Comparison of ENCODE assay signal across 7 mouse cellular contexts in genomic region chr10:82589673-82590072, GRCm38 (mm10). TPM values are rescaled to one million over a fixed set of nuclear protein-coding genes. Genes with fewer than 3 reads are reported as not detected.
DNase-seq lines count a peak whose midpoint lies in the region; TF ChIP-seq lines count a peak whose summit lies in the region.
"Not testable (repeated sequence)": the region's sequence is repeated elsewhere in the genome, so short reads cannot be mapped to it uniquely, and the experiment has no call there.

No protein-coding gene starts in this region.

- not testable (repeated sequence) for H3K36me3 ChIP-seq in ES-Bruce4 (ENCODE audit: control insufficient read depth, insufficient read depth, low read length, poor library complexity, severe bottlenecking); MEL (ENCODE audit: control insufficient read depth in 1 of 2, insufficient read depth in 2 of 2, low read length in 2 of 2); thymus, adult 2 months (ENCODE audit: control insufficient read depth, insufficient read depth, low read length)

- TF ChIP-seq POLR2A in ES-Bruce4 (IDR thresholded peaks at IDR 0.05; ENCODE audit: insufficient read depth, low read length); MEL (IDR thresholded peaks at IDR 0.05; ENCODE audit: control insufficient read depth in 1 of 2, insufficient read depth in 1 of 2, low read depth in 1 of 2, low read length in 2 of 2, poor library complexity in 1 of 2); thymus, adult 2 months (IDR thresholded peaks at IDR 0.05; ENCODE audit: control insufficient read depth, extremely low read depth, insufficient read depth, low read length, poor library complexity): not testable (repeated sequence)

- not testable (repeated sequence) for H3K9me3 ChIP-seq in ES-Bruce4 (replicated peaks; ENCODE audit: control insufficient read depth, insufficient read depth, low read length, poor library complexity, severe bottlenecking); MEL (replicated peaks; ENCODE audit: insufficient read depth, low read length)

- TF ChIP-seq EP300 in ES-Bruce4 (IDR thresholded peaks at IDR 0.05; ENCODE audit: insufficient read depth, low read depth, low read length); MEL (IDR thresholded peaks at IDR 0.05; ENCODE audit: low read depth in 1 of 2, low read length in 2 of 2): not testable (repeated sequence)

- 82% methylated on average over 9 of the region's 9 CpGs for WGBS in thymus, adult 2 months

- not testable (repeated sequence) for TF ChIP-seq CTCF in ES-Bruce4 (IDR thresholded peaks at IDR 0.05; ENCODE audit: low read depth, low read length); thymus, adult 2 months (IDR thresholded peaks at IDR 0.05; ENCODE audit: borderline replicate concordance, control insufficient read depth, extremely low read depth, insufficient read depth, low read length, poor library complexity)
- TF ChIP-seq CTCF in MEL (IDR thresholded peaks at IDR 0.05 in 2 of 3, conservative IDR thresholded peaks at IDR 0.05 in 1 of 3; ENCODE audit: control insufficient read depth in 1 of 3, insufficient read depth in 1 of 3, low read depth in 2 of 3, low read length in 3 of 3, poor library complexity in 1 of 3, severe bottlenecking in 1 of 3): peak in 1 of 3 experiments; percentile 8; a peak in 1 of 6 replicates

- H3K9ac ChIP-seq in ES-Bruce4 (ENCODE audit: low read depth, poor library complexity, severe bottlenecking); MEL (ENCODE audit: control insufficient read depth, low read depth, low read length, poor library complexity, severe bottlenecking): not testable (repeated sequence)

- H3K27ac ChIP-seq in ES-Bruce4 (ENCODE audit: insufficient read depth, low read length); MEL (ENCODE audit: control insufficient read depth, low read depth, low read length); thymus, adult 2 months (ENCODE audit: control insufficient read depth, insufficient read depth, low read length): not testable (repeated sequence)

- H3K4me3 ChIP-seq in ES-Bruce4 (ENCODE audit: low read depth, low read length): peak overlapping the region; percentile 32
- not testable (repeated sequence) for H3K4me3 ChIP-seq in MEL (ENCODE audit: control insufficient read depth in 1 of 2, insufficient read depth in 1 of 2, low read depth in 2 of 2, low read length in 2 of 2); thymus, adult 2 months (ENCODE audit: control insufficient read depth, insufficient read depth, low read length)

- DNase-seq in 416B (ENCODE audit: low read depth): peak; percentile 71
- DNase-seq in CD4-positive, CD25-positive, alpha-beta regulatory T cell, adult 2 months (ENCODE audit: low read depth, low spot score): peak; percentile 7
- peak; percentile 28 for DNase-seq in MEL (ENCODE audit: low read depth, low spot score)
- DNase-seq in WW6 (ENCODE audit: low read depth, low spot score): peak; percentile 18
- peak; percentile 1 for DNase-seq in c-Kit-positive CD71-positive TER-119-negative erythroid progenitor cells, embryonic 14.5 days (ENCODE audit: low read depth)
- peak; percentile 3 for DNase-seq in thymus, adult 2 months

- not testable (repeated sequence) for TF ChIP-seq RAD21 in MEL (IDR thresholded peaks at IDR 0.05; ENCODE audit: low read depth, low read length)

- H3K27me3 ChIP-seq in ES-Bruce4 (ENCODE audit: control insufficient read depth, insufficient read depth, low read length, poor library complexity, severe bottlenecking); MEL (ENCODE audit: control insufficient read depth in 1 of 2, insufficient read depth in 2 of 2, low read length in 2 of 2); thymus, adult 2 months (ENCODE audit: control insufficient read depth, insufficient read depth, low read length): not testable (repeated sequence)

- H3K79me2 ChIP-seq in MEL (ENCODE audit: control insufficient read depth, insufficient read depth, low read length, poor library complexity): not testable (repeated sequence)

- H3K4me1 ChIP-seq in ES-Bruce4 (ENCODE audit: control insufficient read depth, insufficient read depth, low read length); MEL (ENCODE audit: control insufficient read depth in 1 of 2, insufficient read depth in 2 of 2, low read length in 2 of 2); thymus, adult 2 months (replicated peaks; ENCODE audit: control insufficient read depth, insufficient read depth, low read length): not testable (repeated sequence)

RNA-seq across cellular contexts. Expression of gene 1190007I07Rik, which starts 33.4 kb away (rescaled TPM):
- 55.7 and 55.8 TPM in 2 replicates for polyA plus RNA-seq in ES-Bruce4 (2011; ENCODE audit: insufficient read depth, insufficient read length, low read depth, missing spikeins)
- total RNA-seq in MEL (2012; rRNA removed): 29.0 and 33.1 TPM in 2 replicates
- polyA plus RNA-seq in MEL (2012; ENCODE audit: insufficient read depth in 1 of 2, insufficient read length in 2 of 2, low read depth in 1 of 2, low replicate concordance in 2 of 2, missing spikeins in 1 of 2): 100 to 1,000 TPM in 1 of 2 experiments, 10 to 100 TPM in 1; 49.7 to 823 TPM
- 56.9 and 67.7 TPM in 2 replicates for polyA plus RNA-seq in thymus, adult 2 months (2012; rRNA removed)

RNA-seq across cellular contexts. Expression of gene Tdg, which starts 40.0 kb away (rescaled TPM):
- polyA plus RNA-seq in ES-Bruce4 (2011; ENCODE audit: insufficient read depth, insufficient read length, low read depth, missing spikeins) (105 and 119 TPM in 2 replicates), MEL (2012; ENCODE audit: insufficient read depth in 1 of 2, insufficient read length in 2 of 2, low read depth in 1 of 2, low replicate concordance in 2 of 2, missing spikeins in 1 of 2) (10 to 100 TPM in 1 of 2 experiments, not detected in 1; 79.1 TPM)
- 27.6 and 30.0 TPM in 2 replicates for total RNA-seq in MEL (2012; rRNA removed)
- 49.9 and 51.5 TPM in 2 replicates for polyA plus RNA-seq in thymus, adult 2 months (2012; rRNA removed)

Comparison
In these comparisons a context has a peak if more than half of its experiments do, and no peak if none do; other contexts are left out.
1. DNase-seq: peak in every context shown above with its lines; median percentile 71 in 416B; 28 in MEL; 18 in WW6; 7 in CD4-positive, CD25-positive, alpha-beta regulatory T cell, adult 2 months; 3 in thymus, adult 2 months; 1 in c-Kit-positive CD71-positive TER-119-negative erythroid progenitor cells, embryonic 14.5 days.